Mouse (Mus musculus) neural tube, embryonic 14.5 days (tissue): Measurements from ENCODE around the gene Dst. TPM values are rescaled to one million over a fixed set of nuclear protein-coding genes. Genes with fewer than 3 reads are reported as not detected.
A peak's percentile ranks its signal among the peaks of the same experiment; 100 is the strongest.

Experiments
- ATAC-seq: fragments of 200-750 bp; cut with Nextera tagmentation; 2 replicates; pipeline ENCODE4 v1.8.0; 2017; ENCODE audit warnings: low read depth, mild to moderate bottlenecking, moderate TSS enrichment, moderate library complexity
- H3K27ac ChIP-seq: fragments of 300-500 bp; sonication (generic); 2 replicates; pipeline ENCODE4 v1.5.1; 2014; ENCODE audit warnings: low read depth, mild to moderate bottlenecking, control low read depth, low read length, moderate library complexity, mixed read lengths
- H3K27me3 ChIP-seq: fragments of 300-500 bp; sonication (generic); 2 replicates; pipeline ENCODE4 v1.6.1; 2014; ENCODE audit warnings: low read length; ENCODE audit not compliant: control insufficient read depth, insufficient read depth
- H3K36me3 ChIP-seq: fragments of 300-500 bp; sonication (generic); 2 replicates; pipeline ENCODE4 v1.6.1; 2014; ENCODE audit warnings: low read length, mixed read lengths; ENCODE audit not compliant: control insufficient read depth, insufficient read depth
- H3K4me1 ChIP-seq: fragments of 300-500 bp; sonication (generic); 2 replicates; pipeline ENCODE4 v1.6.1; 2014; ENCODE audit warnings: low read length; ENCODE audit not compliant: control insufficient read depth, insufficient read depth
- H3K4me2 ChIP-seq: fragments of 300-500 bp; sonication (generic); 2 replicates; pipeline ENCODE4 v1.6.1; 2014; ENCODE audit warnings: mild to moderate bottlenecking, low read depth, low read length, control low read depth
- H3K4me3 ChIP-seq: fragments of 300-500 bp; sonication (generic); 2 replicates; pipeline ENCODE4 v1.5.1; 2014; ENCODE audit warnings: low read depth, low read length, control low read depth, mixed read lengths
- H3K9ac ChIP-seq: fragments of 300-500 bp; sonication (generic); replicated peaks from 2 replicates; pipeline ENCODE4 v1.6.1; 2014; ENCODE audit warnings: low read depth, mild to moderate bottlenecking, control low read depth, low read length, mixed read lengths
- H3K9me3 ChIP-seq: fragments of 300-500 bp; sonication (generic); 2 replicates; pipeline ENCODE4 v1.6.1; 2016; ENCODE audit warnings: low read length; ENCODE audit not compliant: control insufficient read depth
- WGBS: fragments of 180-500 bp; shearing (Covaris S2); extraction: QIAGEN DNeasy Blood & Tissue Kit; methylation state at CpG from one replicate; pipeline ENCODE4 v1.1.7; 2014; 5-methylcytosine and 5-hydroxymethylcytosine counted together
- polyA plus RNA-seq: library from polyadenylated mRNA; unstranded; fragments of >200 nt; fragmentation: Nextera tagmentation; extraction: Ambion mirVana; gene quantifications from 2 replicates; pipeline ENCODE4 v1.2.1, GENCODE M21; 2014

The Dst gene
- polyA plus RNA-seq, 1 experiment from 2014 or later = 66.8 TPM

DNA sequence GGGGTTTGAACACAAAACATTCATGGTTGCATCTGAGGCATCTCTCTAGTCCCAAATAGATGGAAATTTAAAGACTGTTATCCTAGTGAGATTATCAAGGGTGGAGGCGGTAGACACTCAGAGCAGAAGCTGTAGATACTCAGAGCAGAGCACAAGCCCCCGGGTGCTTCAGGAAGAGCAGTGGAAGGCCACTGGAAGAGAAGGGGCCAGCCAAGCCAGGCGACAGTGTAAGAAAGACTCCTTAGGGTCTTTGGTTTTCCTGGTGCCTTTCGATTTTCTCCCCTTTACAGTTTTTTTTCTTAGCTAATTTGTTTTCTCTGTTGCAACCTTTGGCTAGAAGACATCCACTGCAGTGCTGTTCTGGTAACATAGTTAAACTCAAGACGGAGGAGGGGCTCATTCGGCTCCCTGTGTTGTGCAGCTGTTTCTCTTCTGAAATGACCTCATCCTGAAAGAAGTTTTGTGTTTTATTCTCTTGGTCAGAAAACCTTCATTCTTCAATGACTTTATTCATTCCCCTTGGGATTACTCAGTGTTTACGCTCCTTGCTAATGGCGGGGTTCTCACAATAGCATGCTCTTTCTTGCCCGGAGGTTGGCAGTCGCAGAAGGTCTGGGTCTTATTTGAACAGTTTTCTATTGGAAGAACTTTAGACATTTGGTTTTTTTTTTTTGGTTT lies 242.5 kb downstream of the Dst start:
- 25% methylated on average over 10 of the region's 10 CpGs for WGBS
- no peak overlapping the region for H3K4me3 ChIP-seq
- no peaks in the 10 kb centered on the region for H3K9me3 ChIP-seq
- ATAC-seq = peak; percentile 33; the same call in 1 of the 2 replicates
- H3K36me3 ChIP-seq = no peaks in the 10 kb centered on the region
- H3K4me1 ChIP-seq = 0 out of 2 replicates have a peak, but pooled peaks cover 4% of the 10 kb centered on the region
- H3K4me2 ChIP-seq = no peak overlapping the region
- no peaks in the 10 kb centered on the region for H3K27me3 ChIP-seq
- H3K27ac ChIP-seq = no peak overlapping the region
- no peak overlapping the region for H3K9ac ChIP-seq

- Histone ChIP-seq H3K27me3 (no peaks in the 10 kb centered on the region), H3K9me3 (no peaks in the 10 kb centered on the region), H3K27ac (no peak overlapping the region), H3K4me1 (0 out of 2 replicates have a peak, but pooled peaks cover 4% of the 10 kb centered on the region), H3K9ac (no peak overlapping the region), H3K4me3 (no peak overlapping the region), H3K36me3 (no peaks in the 10 kb centered on the region), H3K4me2 (no peak overlapping the region)
- no peak for ATAC-seq
- 92% methylated on average over 5 of the region's 5 CpGs for WGBS
These were observed 244.7 kb downstream of the Dst start for GRCm38 (mm10) chr1:34152683-34153082.

GRCm38 (mm10) chr1:34156058-34156457 lies 248.0 kb downstream of the Dst start:
- no peak overlapping the region for H3K4me2 ChIP-seq
- H3K9ac ChIP-seq = no peak overlapping the region
- 72% methylated on average over 7 of the region's 7 CpGs for WGBS
- no peak overlapping the region for H3K27ac ChIP-seq
- no peak for ATAC-seq
- H3K4me3 ChIP-seq = no peak overlapping the region
- H3K36me3 ChIP-seq = no peaks in the 10 kb centered on the region; the same call in 1 of the 2 replicates
- H3K4me1 ChIP-seq = 0 out of 2 replicates have a peak, but pooled peaks cover 4% of the 10 kb centered on the region
- no peaks in the 10 kb centered on the region for H3K27me3 ChIP-seq
- H3K9me3 ChIP-seq = no peaks in the 10 kb centered on the region

DNA sequence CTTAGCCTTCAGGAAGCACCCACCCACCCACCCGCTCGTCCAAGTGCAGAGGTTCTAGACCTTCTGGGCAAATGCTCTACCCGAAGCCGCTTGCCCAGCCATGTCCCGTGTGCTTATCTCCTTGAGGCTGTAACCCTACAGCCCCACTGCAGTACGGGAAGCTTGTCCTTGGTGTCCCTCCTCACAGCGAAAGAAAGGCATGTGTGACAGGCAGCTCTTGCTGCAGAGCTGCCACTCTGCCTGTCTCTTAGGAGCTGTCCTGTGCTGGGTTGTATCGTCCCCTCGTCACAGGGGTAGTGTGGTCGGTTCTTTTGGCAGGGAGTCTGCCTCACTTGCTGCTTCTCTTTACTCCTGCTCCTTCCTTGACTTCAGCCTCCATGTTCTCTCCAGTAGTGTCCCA lies 249.7 kb downstream of the Dst start:
- H3K4me2 ChIP-seq = no peak overlapping the region
- H3K9ac ChIP-seq = no peak overlapping the region
- no peak for ATAC-seq
- no peaks in the 10 kb centered on the region for H3K27me3 ChIP-seq
- H3K36me3 ChIP-seq = peaks cover 7% of the 10 kb centered on the region; the same call in 1 of the 2 replicates
- H3K27ac ChIP-seq = no peak overlapping the region
- 0 out of 2 replicates have a peak, but pooled peaks cover 4% of the 10 kb centered on the region for H3K4me1 ChIP-seq
- H3K4me3 ChIP-seq = no peak overlapping the region
- no peaks in the 10 kb centered on the region for H3K9me3 ChIP-seq
- WGBS = 94% methylated on average over 10 of the region's 10 CpGs

DNA sequence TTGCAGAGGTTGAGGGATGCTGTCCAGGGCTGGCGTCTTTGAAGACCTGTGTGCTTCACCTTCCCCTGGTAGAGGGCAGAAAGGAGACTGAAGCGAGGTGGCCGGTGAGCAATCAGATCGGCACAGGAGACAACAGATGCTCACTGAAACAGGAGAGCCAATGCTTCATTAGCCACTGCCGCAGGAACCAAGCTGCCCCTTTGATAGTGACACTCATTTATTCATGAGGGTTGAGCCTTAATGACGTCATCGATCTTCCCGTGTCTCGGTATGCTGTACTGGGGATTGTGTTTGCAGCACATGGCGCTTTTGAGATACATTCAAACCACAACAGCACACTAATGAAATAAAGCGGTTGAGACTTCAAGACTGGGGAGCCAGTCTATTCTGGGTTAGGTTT lies 250.8 kb downstream of the Dst start:
- no peak overlapping the region for H3K4me3 ChIP-seq
- no peak overlapping the region for H3K4me2 ChIP-seq
- H3K9ac ChIP-seq = no peak overlapping the region; the same call in 1 of the 2 replicates
- peaks cover 10% of the 10 kb centered on the region; the same call in 1 of the 2 replicates for H3K36me3 ChIP-seq
- 41% methylated on average over 11 of the region's 11 CpGs for WGBS
- no peak for ATAC-seq
- no peaks in the 10 kb centered on the region for H3K9me3 ChIP-seq
- no peak overlapping the region for H3K27ac ChIP-seq
- H3K27me3 ChIP-seq = no peaks in the 10 kb centered on the region
- H3K4me1 ChIP-seq = 0 out of 2 replicates have a peak, but pooled peaks cover 4% of the 10 kb centered on the region

DNA sequence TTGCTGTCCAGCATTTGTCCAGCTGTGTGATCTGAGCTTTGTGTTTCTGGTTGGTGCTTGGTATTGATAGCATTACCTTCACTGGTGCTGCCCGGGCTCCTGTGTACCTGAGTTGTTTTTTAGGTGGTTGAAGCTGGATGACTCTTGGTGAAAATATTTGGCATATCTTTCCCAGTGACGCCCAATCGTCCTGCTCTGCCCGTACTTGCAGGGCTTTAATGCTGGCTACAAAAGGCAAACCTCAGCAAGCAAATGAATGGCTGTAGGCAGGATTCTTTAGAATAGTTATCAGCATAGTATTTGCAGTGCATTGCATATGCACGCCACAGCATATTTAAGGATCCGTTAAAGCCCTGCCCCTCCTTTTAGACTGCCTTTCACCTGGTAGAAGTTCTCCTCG lies 251.9 kb downstream of the Dst start:
- ATAC-seq = no peak
- H3K9me3 ChIP-seq = no peaks in the 10 kb centered on the region
- no peak overlapping the region for H3K9ac ChIP-seq
- H3K4me1 ChIP-seq = 0 out of 2 replicates have a peak, but pooled peaks cover 4% of the 10 kb centered on the region
- H3K4me2 ChIP-seq = no peak overlapping the region
- peaks cover 16% of the 10 kb centered on the region; the same call in 1 of the 2 replicates for H3K36me3 ChIP-seq
- no peaks in the 10 kb centered on the region for H3K27me3 ChIP-seq
- WGBS = 87% methylated on average over 7 of the region's 7 CpGs
- H3K4me3 ChIP-seq = no peak overlapping the region
- H3K27ac ChIP-seq = no peak overlapping the region

DNA sequence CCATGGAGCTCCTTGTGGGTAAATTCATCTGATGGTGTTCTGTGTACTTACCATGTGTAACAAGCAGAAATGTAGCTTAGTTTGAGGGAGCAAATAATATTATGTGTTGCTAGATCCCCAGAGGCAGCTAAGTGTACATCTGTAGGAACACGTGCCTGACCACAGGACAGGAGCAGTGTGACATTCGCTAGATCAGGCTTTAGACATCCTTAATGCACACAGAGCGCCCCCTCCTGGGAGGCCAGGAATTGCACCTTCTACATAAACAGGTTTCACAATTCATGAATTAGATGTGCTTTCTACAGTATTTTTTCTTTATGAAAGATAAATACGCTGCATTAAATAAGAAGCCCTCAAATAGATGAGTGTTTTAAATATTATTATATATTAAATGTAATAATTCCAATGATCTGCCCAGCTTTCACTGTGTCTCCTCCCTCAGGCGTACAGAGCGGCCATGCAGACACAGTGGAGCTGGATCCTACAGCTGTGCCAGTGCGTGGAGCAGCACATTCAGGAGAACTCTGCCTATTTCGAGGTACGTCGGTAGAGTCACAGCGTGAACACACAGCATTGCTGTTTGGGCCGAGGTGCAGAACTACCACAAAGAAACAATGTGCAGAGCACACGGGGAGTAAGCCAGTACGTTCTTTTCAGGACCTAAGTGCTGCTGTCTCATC lies 256.7 kb downstream of the Dst start:
- no peaks in the 10 kb centered on the region for H3K27me3 ChIP-seq
- H3K9ac ChIP-seq = no peak overlapping the region
- ATAC-seq = peak; percentile 58; the same call in 1 of the 2 replicates
- 67% methylated on average over 14 of the region's 14 CpGs for WGBS
- H3K4me3 ChIP-seq = no peak overlapping the region
- H3K4me2 ChIP-seq = no peak overlapping the region
- H3K36me3 ChIP-seq = peaks cover 29% of the 10 kb centered on the region; the same call in 1 of the 2 replicates
- no peaks in the 10 kb centered on the region for H3K4me1 ChIP-seq
- H3K9me3 ChIP-seq = no peaks in the 10 kb centered on the region
- no peak overlapping the region for H3K27ac ChIP-seq

DNA sequence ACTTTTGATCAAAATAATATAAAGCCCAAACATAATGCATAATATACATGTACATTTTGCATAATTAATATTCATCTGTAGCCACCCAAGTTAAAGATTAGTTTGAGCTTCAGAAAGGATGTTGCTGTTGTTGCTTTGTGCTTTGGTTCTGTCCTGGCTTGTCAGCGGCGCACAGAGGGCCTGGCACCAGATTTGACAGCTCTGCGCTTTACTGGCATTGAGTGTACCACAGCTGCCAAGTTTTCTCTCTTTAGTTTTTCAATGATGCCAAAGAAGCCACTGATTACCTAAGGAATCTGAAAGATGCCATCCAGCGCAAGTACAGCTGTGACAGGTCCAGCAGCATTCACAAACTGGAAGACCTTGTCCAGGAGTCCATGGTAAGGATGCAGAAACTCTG lies 257.9 kb downstream of the Dst start:
- Histone ChIP-seq H3K4me3 (no peak overlapping the region), H3K36me3 (peaks cover 37% of the 10 kb centered on the region), H3K27ac (no peak overlapping the region), H3K9me3 (no peaks in the 10 kb centered on the region), H3K4me2 (no peak overlapping the region), H3K4me1 (no peaks in the 10 kb centered on the region), H3K27me3 (no peaks in the 10 kb centered on the region), H3K9ac (no peak overlapping the region)
- ATAC-seq = no peak
- WGBS = 74% methylated on average over 4 of the region's 4 CpGs
